Mouse (Mus musculus) midbrain, embryonic 15.5 days (tissue): ENCODE measurements around the gene Diaph3. TPM values are rescaled to one million over a fixed set of nuclear protein-coding genes. Genes with fewer than 3 reads are reported as not detected.

ENCODE experiments used
- ATAC-seq: fragments of 200-750 bp; cut with Nextera tagmentation; replicated peaks from 2 replicates; pipeline ENCODE4 v1.8.0; 2017; ENCODE audit warnings: moderate TSS enrichment
- H3K27ac ChIP-seq: fragments of 300-500 bp; sonication (generic); 2 replicates; pipeline ENCODE4 v1.5.1; 2015; ENCODE audit warnings: mild to moderate bottlenecking, inconsistent platforms
- H3K27me3 ChIP-seq: fragments of 300-500 bp; sonication (generic); replicated peaks from 2 replicates; pipeline ENCODE4 v1.6.1; 2015; ENCODE audit warnings: inconsistent platforms
- H3K36me3 ChIP-seq: fragments of 300-500 bp; sonication (generic); replicated peaks from 2 replicates; pipeline ENCODE4 v1.6.1; 2015; ENCODE audit warnings: inconsistent platforms
- H3K4me1 ChIP-seq: fragments of 300-500 bp; sonication (generic); 2 replicates; pipeline ENCODE4 v1.6.1; 2015; ENCODE audit warnings: inconsistent platforms
- H3K4me2 ChIP-seq: fragments of 300-500 bp; sonication (generic); 2 replicates; pipeline ENCODE4 v1.6.1; 2015; ENCODE audit warnings: inconsistent platforms, mild to moderate bottlenecking, moderate library complexity
- H3K4me3 ChIP-seq: fragments of 300-500 bp; sonication (generic); 2 replicates; pipeline ENCODE4 v1.5.1; 2015; ENCODE audit warnings: mild to moderate bottlenecking, inconsistent platforms
- H3K9ac ChIP-seq: fragments of 300-500 bp; sonication (generic); 2 replicates; pipeline ENCODE4 v1.6.1; 2015; ENCODE audit warnings: mild to moderate bottlenecking, inconsistent platforms
- H3K9me3 ChIP-seq: fragments of 300-500 bp; sonication (generic); 2 replicates; pipeline ENCODE4 v1.6.1; 2016; ENCODE audit warnings: inconsistent platforms
- WGBS: fragments of 180-500 bp; shearing (Covaris S2); methylation state at CpG from one replicate; pipeline ENCODE4 v1.1.7; 2015; ENCODE audit warnings: mixed read lengths; 5-methylcytosine and 5-hydroxymethylcytosine counted together
- polyA plus RNA-seq: library from polyadenylated mRNA; unstranded; fragments of >200 nt; fragmentation: Nextera tagmentation; extraction: Ambion mirVana; gene quantifications from 2 replicates; pipeline ENCODE4 v1.2.1, GENCODE M21; 2015

Gene Diaph3
- polyA plus RNA-seq, 1 experiment from 2014 or later: 3.4 TPM

DNA sequence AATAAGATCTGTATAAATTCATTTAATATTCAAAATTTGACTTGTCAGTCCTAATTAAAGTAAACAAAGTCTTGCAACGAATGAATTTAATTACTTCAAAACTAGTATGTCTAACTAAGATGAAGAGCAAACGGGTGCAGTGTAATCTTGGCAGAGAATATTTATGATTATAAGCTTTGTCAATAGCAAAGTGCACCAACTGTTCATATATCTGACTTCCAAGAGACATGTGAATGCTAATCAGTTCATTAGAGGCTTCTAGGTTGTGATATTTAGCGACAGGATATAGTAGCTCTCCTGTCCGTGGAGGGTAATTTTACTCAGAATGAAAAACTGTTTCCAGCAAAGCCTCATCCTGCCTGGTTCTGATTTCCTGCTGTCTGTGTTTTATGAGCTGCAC lies 308.0 kb downstream of the Diaph3 start:
- ATAC-seq: no peak
- WGBS: 69% methylated on average over 4 of the region's 4 CpGs
- Histone ChIP-seq H3K9ac (no peak overlapping the region), H3K36me3 (no peaks in the 10 kb centered on the region), H3K9me3 (no peaks in the 10 kb centered on the region), H3K4me1 (no peaks in the 10 kb centered on the region), H3K4me3 (no peak overlapping the region), H3K4me2 (no peak overlapping the region), H3K27ac (no peak overlapping the region), H3K27me3 (no peaks in the 10 kb centered on the region)

DNA sequence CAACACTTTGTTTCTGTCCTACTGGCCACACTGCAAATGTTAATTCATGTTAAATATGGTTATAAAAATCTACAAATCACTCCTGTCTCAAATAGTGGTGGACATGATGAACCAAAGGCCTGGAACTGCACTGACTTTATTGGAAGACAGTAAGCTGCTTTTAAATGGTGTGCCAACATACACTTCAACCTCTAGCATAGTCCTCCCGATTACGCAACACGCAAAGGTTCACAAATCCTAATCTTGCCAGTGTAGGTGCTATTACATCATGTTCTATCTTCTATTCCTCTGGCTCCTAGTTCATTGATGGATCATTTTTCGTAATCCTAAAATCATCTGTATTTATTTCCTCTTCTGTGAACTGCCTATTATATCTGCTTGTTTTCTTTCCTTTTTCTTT lies 324.8 kb downstream of the Diaph3 start:
- Histone ChIP-seq H3K4me2 (no peak overlapping the region), H3K4me1 (no peaks in the 10 kb centered on the region), H3K4me3 (no peak overlapping the region), H3K9me3 (no peaks in the 10 kb centered on the region), H3K36me3 (no peaks in the 10 kb centered on the region), H3K9ac (no peak overlapping the region), H3K27me3 (no peaks in the 10 kb centered on the region), H3K27ac (no peak overlapping the region)
- ATAC-seq: no peak
- WGBS: 95% methylated on average over 4 of the region's 4 CpGs

DNA sequence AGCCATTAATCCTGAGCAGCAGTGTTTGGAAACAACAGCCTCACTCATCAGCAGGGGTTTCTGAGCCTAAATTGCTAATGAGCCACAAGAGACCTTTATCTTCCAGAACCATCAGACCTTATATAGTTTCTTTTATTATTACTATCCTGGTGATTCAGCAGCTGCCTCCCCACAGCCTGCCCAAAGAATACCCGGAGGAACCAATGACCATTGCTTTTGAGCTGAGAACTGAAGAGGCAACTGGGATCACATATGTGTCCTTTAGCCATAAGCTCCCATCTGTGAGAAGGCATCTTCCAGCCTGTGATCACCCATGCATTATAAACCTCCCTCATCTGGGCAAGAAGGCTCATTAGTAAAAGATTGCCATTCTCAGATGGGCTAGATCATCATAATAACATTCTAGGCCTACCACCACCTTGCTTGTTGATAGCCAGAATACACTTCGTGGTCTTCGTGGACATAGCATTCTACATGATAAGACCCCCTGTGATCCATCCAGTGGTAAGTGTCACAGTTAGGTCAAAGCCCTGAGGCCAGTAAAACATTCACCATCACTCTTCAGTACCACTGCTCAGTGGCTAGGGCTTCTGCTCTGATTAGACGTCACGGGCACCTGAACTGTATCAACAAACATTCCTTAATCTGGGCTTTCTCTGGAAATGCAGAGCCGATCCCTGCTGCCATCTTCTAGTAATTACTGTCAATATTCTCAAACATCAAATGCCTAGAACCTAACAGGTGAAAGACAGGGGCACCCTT lies 352.0 kb downstream of the Diaph3 start:
- Histone ChIP-seq H3K27ac (no peak overlapping the region), H3K4me3 (no peak overlapping the region), H3K9ac (no peak overlapping the region), H3K27me3 (no peaks in the 10 kb centered on the region), H3K4me2 (no peak overlapping the region), H3K36me3 (no peaks in the 10 kb centered on the region), H3K9me3 (no peaks in the 10 kb centered on the region), H3K4me1 (no peaks in the 10 kb centered on the region)
- WGBS: 80% methylated on average over 6 of the region's 6 CpGs
- ATAC-seq: no peak

DNA sequence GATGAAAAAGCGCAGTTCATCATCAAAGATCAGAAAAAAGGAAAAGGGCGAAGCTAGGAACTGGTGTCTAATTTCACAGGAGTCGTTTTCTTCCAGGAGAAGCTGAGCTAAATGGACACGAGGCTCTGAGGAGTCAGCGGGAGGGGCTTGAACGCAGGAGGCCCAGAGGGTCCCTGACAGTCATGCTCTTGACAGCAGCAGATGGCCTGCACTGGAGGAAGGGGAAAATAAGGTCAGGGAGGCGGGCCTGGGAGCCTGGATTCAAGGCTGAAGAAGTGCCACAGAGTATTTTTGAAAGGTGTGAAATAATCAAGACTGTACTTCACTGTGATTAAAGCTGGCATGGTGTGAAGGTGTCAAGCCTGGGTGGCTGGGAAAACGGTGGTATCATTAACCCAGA lies 354.2 kb downstream of the Diaph3 start:
- Histone ChIP-seq H3K4me2 (no peak overlapping the region), H3K36me3 (no peaks in the 10 kb centered on the region), H3K4me1 (no peaks in the 10 kb centered on the region), H3K9ac (no peak overlapping the region), H3K4me3 (no peak overlapping the region), H3K27ac (no peak overlapping the region), H3K27me3 (no peaks in the 10 kb centered on the region), H3K9me3 (no peaks in the 10 kb centered on the region)
- ATAC-seq: no peak
- 28% methylated on average over 8 of the region's 8 CpGs for WGBS

DNA sequence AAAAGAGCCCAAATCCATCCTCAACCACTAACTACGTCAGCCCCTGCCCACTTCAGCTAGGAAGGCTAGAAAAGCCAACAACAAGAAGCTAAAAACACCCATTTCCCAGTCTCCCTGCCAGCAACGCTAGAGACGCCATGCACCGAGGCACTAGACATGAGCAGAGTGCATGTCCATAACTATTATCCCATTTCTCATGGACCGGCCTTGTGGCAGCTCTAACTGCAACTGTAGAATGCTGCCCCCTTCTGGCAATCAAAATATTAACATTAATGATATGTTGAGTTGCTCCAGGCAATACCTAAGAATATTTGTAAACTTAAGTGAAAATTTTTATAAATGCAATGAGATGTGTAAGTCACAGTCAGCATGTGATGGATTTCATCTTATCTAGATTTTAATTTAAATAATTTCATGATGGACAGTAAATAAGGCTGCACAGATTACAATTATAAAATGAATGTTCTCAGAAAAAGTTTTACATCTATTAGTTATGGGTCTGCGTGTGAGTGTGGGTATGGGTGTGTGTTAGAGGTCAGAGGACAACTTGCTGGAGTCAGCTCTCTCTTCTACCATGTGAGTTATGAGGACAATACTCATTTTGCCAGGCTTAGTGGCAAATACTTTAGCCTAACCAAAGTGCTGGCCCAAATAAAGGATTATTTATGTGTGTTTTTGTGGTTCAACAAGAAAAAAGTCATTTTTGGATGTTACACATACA lies 359.3 kb downstream of the Diaph3 start:
- ATAC-seq: peak; percentile 42; the same call in 1 of the 2 replicates
- Histone ChIP-seq H3K9ac (no peak overlapping the region), H3K4me1 (no peaks in the 10 kb centered on the region), H3K27me3 (no peaks in the 10 kb centered on the region), H3K36me3 (no peaks in the 10 kb centered on the region), H3K4me3 (no peak overlapping the region), H3K4me2 (no peak overlapping the region), H3K27ac (no peak overlapping the region), H3K9me3 (no peaks in the 10 kb centered on the region)
- WGBS: 56% methylated on average over 6 of the region's 6 CpGs

DNA sequence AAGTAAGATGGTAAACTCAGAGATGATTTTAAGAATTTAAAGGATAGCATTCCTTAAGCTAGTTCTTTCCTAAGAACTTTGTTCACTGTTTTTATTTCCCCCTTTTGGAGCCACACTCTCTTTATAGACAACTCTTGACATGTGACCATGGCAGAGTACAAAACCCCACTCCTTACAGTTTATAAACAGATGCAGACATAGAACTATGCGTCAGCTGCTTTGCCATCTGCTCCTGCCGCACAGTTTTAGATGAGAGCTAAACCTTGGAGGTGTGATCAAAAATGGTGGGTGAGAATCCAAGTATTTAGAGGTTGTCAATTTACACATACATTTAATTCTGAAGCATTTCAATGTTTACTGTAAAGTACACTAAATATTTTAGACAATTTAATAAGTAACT lies 367.7 kb downstream of the Diaph3 start:
- Histone ChIP-seq H3K27me3 (no peaks in the 10 kb centered on the region), H3K4me3 (no peak overlapping the region), H3K4me1 (no peaks in the 10 kb centered on the region), H3K36me3 (no peaks in the 10 kb centered on the region), H3K27ac (no peak overlapping the region), H3K9me3 (no peaks in the 10 kb centered on the region), H3K4me2 (no peak overlapping the region), H3K9ac (no peak overlapping the region)
- WGBS: 61% methylated on average over 2 of the region's 2 CpGs
- no peak for ATAC-seq

DNA sequence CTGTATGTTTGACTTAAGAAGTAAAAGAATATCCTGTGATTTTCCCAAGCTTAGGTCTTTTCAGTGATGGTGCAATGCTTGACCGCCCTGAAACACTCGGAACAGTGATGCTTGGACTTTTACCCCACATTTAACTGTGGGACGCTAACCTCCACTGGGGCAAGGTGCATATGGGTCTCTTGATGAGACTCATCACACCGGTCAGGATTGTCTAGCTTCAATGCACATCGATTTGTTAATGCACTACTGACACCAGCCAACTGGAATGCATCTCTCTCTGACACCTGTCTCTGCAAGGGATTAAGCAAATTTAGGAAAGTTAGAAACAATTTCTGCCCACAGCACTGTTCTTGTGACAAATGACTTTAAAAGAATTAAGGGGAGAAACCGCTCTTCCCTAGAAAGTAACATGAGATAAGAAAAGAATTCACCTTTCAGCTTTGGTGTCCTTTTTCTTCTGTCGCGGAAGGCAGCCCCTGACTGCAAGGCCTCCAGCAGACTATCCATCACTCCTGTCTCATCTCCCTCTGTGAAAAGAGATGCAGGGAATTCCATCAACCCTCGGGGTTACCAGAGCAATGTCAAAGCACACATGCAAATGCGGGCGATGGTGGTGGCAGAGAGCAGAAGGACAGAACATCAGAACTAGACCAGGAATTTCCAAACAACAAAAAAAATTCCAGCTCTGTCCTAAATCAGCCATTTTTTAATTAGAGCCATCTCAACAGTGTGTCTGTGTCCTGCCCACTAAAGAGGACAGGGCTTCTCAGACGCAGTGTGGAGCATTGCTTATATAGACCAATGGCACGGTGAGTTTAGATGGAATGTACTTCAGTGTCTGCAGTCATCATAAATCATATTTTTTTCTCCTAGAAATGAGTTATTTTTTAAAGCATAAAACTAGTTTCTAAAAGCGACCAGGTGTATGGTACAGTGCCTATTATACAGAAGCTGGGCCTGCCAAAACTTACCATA lies 368.6 kb downstream of the Diaph3 start:
- no peak overlapping the region for H3K4me2 ChIP-seq
- no peak overlapping the region for H3K4me3 ChIP-seq
- 71% methylated on average over 14 of the region's 14 CpGs for WGBS
- H3K27me3 ChIP-seq: no peaks in the 10 kb centered on the region
- no peak for ATAC-seq
- no peaks in the 10 kb centered on the region for H3K9me3 ChIP-seq
- H3K9ac ChIP-seq: no peak overlapping the region
- H3K4me1 ChIP-seq: no peaks in the 10 kb centered on the region
- H3K27ac ChIP-seq: no peak overlapping the region
- H3K36me3 ChIP-seq: no peaks in the 10 kb centered on the region

DNA sequence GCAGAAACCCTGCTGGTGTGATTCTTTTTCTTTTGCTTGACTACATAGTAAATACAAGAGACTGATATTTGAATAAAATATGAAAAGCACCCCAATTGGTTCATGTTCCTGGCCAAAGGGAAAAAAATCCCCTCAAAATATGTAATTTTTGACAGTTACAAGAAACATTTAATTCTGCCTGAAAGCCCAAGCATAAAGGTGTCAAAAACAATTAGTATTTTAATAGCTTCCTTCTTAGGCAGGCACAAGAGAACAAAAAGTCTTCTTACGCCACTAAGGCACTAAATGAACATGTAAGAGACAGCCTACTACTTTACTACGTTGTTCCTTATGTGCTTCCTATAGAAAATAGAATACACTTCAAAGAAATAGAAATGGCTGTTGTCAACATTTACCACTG lies 376.7 kb downstream of the Diaph3 start:
- WGBS: 37% methylated on average over 2 of the region's 2 CpGs
- ATAC-seq: no peak

DNA sequence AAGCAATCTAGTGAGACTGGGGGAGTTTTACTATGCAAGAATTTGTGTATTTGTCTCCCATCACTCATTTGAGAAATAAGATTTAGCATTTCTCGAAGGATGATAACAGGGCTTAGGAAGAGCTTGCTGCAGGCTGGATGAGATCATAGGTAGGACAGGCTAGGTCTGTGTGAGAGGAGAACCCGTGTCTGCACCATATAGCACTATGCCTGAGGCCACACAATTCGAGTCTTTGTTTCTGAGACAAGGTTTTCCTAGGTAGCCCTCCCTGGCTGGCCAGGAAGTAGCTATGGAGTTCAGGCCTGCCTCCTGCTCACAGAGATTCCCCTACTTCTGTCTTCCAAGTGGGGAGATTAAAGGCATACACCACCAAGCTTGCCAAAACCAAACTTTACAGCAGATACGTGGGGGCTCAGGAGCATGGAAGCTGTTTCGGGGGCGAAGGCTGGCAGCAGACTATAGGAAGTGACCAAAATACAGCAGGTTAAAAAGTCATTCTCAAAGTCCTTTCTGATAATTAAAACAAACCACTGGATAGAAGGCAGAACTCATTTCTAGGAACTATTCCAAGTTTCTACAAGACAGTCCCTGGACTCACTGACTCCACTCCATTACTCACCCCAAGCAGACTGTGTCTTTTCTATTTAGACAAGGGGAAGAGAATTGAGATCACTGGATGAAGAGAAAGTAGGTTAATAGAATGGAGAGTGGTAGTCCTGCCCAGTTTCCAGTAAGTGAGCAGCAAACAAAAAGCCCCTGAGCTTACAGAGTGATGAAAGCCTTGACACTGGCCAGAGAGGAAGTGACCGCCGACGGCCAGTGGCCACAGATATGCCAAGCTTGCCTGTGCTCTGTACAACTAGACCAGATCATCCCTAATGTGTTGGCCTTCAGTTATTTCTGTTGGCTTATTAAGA lies 383.2 kb downstream of the Diaph3 start:
- Histone ChIP-seq H3K27ac (no peak overlapping the region), H3K4me3 (no peak overlapping the region), H3K9ac (no peak overlapping the region), H3K9me3 (no peaks in the 10 kb centered on the region), H3K36me3 (no peaks in the 10 kb centered on the region), H3K4me1 (no peaks in the 10 kb centered on the region), H3K27me3 (no peaks in the 10 kb centered on the region), H3K4me2 (no peak overlapping the region)
- ATAC-seq: no peak
- WGBS: 85% methylated on average over 9 of the region's 9 CpGs

More for the DNA sequence above, 376.7 kb downstream of the Diaph3 start:
- Histone ChIP-seq H3K9ac (no peak overlapping the region), H3K4me1 (no peaks in the 10 kb centered on the region), H3K27ac (no peak overlapping the region), H3K27me3 (no peaks in the 10 kb centered on the region), H3K9me3 (no peaks in the 10 kb centered on the region), H3K4me3 (no peak overlapping the region), H3K36me3 (no peaks in the 10 kb centered on the region), H3K4me2 (no peak overlapping the region)

DNA sequence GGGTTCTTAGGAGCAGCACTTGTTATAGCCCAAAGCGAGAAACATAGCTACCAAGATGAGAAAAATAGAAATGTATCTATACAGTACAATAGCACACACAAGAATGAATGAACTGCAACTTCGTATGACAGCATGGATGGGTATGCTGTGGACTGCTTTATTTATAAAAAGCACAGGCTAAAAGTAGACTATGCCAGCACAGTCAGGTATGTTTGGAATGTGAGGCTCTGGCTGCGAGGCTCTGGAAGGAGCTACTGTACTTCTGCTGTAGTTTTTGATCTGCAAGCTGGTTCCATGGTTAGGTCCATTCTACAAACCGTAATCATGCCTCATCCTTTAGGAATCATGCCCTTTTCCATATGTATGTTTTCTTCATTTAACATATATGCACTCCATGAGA lies 383.9 kb downstream of the Diaph3 start:
- Histone ChIP-seq H3K4me2 (no peak overlapping the region), H3K4me1 (no peaks in the 10 kb centered on the region), H3K27ac (no peak overlapping the region), H3K9ac (no peak overlapping the region), H3K27me3 (no peaks in the 10 kb centered on the region), H3K36me3 (no peaks in the 10 kb centered on the region), H3K9me3 (no peaks in the 10 kb centered on the region), H3K4me3 (no peak overlapping the region)
- 89% methylated on average over 4 of the region's 4 CpGs for WGBS
- no peak for ATAC-seq

DNA sequence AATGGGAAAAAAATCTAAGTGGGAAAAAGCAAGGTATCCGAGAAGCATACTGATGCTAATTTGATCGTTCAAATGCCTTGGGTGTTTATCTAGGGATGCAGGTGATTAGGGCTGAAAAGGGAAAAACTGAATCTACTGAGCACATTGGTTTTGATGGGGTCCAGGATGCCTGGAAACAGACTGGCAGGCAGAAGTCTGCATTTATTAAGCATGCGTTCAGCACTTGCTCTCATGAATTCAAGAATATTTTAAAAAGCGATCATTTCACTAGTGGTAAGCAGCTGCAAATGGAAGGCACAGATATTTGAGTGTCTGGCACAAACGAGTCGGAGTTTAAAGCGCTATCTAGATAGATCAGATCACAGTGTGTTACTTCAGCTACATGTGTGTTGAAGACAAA lies 390.7 kb downstream of the Diaph3 start:
- H3K9me3 ChIP-seq: no peaks in the 10 kb centered on the region
- H3K4me2 ChIP-seq: no peak overlapping the region
- peaks cover 19% of the 10 kb centered on the region for H3K4me1 ChIP-seq
- H3K27ac ChIP-seq: no peak overlapping the region
- H3K27me3 ChIP-seq: no peaks in the 10 kb centered on the region; the same call in 1 of the 2 replicates
- 61% methylated on average over 7 of the region's 7 CpGs for WGBS
- no peak overlapping the region for H3K9ac ChIP-seq
- no peak overlapping the region for H3K4me3 ChIP-seq
- H3K36me3 ChIP-seq: no peaks in the 10 kb centered on the region
- ATAC-seq: no peak
